Mouse (Mus musculus): ENCODE results near the gene Dapl1. TPM values are rescaled to one million over a fixed set of nuclear protein-coding genes. Genes with fewer than 3 reads are reported as not detected.

The Dapl1 gene
- 0.32 TPM in 1 of 2 replicates, not detected in the other for polyA plus RNA-seq (2012; rRNA removed)

DNA sequence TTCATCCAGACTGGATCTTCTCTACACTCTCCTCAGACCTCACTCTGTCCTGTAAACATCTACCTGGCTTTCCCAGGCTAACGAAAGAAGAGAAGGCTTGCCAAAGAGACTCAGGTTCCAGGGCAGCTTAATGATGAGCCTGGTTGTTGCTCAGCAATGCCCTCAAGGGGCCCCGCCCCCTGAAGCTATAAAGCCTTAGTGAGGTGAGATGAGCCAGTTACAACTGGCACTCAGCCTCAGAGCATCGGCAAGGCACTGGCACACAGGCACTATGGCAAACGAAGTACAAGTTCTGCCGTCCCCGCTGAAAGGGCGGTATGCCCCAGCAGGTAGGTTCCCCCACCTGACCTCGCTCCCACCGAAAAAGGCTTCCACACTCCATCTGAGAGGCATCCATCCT lies at the start of gene Dapl1:
Dapl1 (plus strand) TSS at position 216 of the 400 bp plus-strand sequence.

Other genes starting within 250 kb of the Dapl1 start
- 8.8 and 9.8 TPM in 2 replicates for gene Tanc1, start 127.4 kb downstream of the Dapl1 start, polyA plus RNA-seq (2012; rRNA removed)

Data from colon, adult 2 months (tissue).